Mouse (Mus musculus): Measurements from ENCODE around the gene Klf13. TPM values are rescaled to one million over a fixed set of nuclear protein-coding genes. Genes with fewer than 3 reads are reported as not detected.

Gene Klf13
- 95.1 and 134 TPM in 2 replicates for polyA plus RNA-seq (2015; fragmentation: Nextera tagmentation; extraction: Ambion mirVana)

DNA sequence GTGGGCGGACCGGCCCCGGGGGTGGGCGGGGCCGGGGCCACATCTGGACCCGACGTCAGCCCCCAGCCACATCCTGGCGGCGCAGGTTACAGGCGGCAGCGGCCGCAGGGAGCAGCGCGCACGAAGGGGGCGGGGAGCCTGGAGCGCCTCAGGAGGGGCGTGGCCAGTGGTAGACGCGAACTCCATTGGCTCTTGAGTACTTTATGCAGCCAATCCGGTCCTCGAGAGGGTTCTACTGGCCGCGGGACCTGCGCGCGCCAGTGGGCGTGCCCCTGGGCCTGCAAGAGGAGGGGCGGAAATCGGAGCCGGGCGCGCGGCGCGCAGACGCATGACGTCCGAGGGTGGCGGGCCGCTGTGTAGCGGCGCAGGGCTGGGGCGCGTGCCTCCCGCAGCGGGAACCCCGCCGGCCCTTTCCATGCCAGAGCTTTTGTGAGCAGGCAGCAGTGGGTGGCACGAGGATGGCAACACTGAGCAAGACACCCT, at the start of gene Klf13:
TSS of gene Klf13 (minus strand) at position 2 of the 483 bp plus-strand sequence.
- peak; percentile 100 for DNase-seq (ENCODE audit: low spot score)

- DNase-seq (ENCODE audit: low spot score): no peak
Measured at GRCm38 (mm10) chr7:63988391-63988790, 49.7 kb upstream of the Klf13 start.

- peak; percentile 92 for DNase-seq (ENCODE audit: low spot score)
Measured at GRCm38 (mm10) chr7:63986407-63987182, 47.9 kb upstream of the Klf13 start.

DNA sequence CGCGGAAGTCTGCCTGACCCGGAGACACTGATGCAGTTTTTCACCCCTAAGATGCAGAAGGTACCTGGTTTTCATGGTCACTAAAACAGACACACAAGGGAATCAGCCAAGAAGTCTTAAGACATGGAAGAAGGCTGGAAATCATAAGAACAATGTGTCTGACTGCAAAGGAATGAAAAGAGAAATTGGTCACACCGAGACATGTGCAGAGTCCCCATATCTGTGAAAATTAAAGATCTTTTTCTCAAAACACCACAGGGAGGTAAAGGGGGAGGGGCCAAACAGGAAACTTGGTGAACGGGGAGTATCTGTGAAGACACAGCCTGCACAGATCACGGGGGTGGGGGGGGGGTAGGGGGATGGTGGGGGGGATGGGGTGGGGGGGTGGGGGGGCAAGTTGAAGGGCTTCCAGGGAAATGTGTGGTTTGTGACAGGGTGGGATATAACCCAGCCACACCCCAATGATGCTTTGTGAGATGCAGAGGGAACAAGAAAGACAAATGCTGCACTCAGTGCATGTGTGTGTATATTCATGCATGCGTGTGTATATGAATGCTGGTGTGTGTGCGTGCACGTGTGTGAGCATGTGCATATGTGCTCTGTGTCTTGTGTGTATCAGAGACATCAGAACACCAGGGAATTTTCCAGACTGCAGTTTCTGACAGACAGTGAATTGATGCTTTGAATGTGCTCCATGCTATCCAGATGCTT, 47.1 kb upstream of the Klf13 start:
- peak; percentile 69 for DNase-seq (ENCODE audit: low spot score)

GRCm38 (mm10) chr7:63985266-63985665, 46.6 kb upstream of the Klf13 start:
- DNase-seq (ENCODE audit: low spot score): no peak

GRCm38 (mm10) chr7:63984329-63984728, 45.6 kb upstream of the Klf13 start:
- DNase-seq (ENCODE audit: low spot score): peak; percentile 90

DNA sequence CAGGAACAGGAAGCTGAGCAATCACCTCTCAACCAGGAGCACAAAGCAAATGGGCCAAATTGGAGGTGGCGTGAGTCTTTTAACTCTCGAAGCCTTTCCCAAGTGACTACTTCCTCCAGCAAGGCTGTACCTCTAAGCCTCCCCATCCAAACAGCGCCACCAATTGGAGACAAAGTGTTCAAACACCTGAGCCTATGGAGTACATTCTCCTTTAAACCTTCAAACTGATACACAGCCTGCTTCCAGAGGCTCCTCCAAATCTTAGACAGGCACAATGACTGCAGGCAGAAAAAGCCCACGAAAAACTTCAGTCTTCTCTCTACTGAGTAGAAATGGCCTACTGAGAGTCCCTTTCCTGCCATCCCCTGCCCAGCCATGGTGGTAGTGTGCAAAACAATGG, 38.9 kb upstream of the Klf13 start:
- no peak for DNase-seq (ENCODE audit: low spot score)

- DNase-seq (ENCODE audit: low spot score): no peak
Measured at GRCm38 (mm10) chr7:63970986-63971385, 32.3 kb upstream of the Klf13 start.

GRCm38 (mm10) chr7:63969941-63970340, 31.2 kb upstream of the Klf13 start:
- DNase-seq (ENCODE audit: low spot score): no peak

- DNase-seq (ENCODE audit: low spot score): peak; percentile 53
Measured at GRCm38 (mm10) chr7:63965635-63966418, 27.1 kb upstream of the Klf13 start.

DNA sequence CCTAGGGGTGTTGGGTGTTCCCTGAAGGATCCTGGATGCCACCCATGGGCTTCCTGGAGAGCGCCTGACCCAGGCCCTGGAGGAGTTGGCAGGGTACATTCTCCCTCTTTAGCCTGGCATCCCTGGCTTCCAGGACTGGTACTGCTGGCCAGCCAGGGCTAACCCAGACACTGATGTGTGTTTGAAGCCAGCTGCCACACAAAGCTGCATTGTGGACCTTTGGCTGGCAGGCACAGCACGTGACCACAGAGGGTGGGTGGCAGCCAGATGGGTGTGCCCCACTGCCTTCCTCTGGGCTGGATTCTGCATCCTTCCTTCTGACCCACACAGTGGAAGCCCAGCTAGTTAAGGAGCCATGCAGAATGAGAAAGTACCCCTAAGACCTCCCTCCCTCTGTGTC, 26.4 kb upstream of the Klf13 start:
- no peak for DNase-seq (ENCODE audit: low spot score)

DNA sequence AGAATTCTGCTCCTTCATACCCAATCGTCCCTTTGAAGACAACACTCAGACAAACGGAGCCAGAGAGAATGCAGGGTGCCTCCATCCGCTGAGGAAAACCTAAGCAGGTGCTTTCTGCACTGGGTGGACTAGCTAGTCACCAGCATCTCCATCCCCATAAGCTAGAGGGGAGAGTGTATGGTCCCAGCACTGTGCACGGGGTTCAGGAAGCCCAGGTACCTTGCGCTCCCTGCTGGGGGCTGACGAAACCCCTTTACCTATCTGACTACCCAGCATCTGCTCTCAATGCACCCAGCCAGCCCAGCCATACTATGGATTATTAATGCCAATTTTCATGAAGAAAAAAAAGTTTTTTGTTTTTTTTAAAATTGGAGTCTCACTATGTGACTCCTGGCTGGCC, 25.4 kb upstream of the Klf13 start:
- no peak for DNase-seq (ENCODE audit: low spot score)

GRCm38 (mm10) chr7:63963632-63964031, 24.9 kb upstream of the Klf13 start:
- no peak for DNase-seq (ENCODE audit: low spot score)

DNA sequence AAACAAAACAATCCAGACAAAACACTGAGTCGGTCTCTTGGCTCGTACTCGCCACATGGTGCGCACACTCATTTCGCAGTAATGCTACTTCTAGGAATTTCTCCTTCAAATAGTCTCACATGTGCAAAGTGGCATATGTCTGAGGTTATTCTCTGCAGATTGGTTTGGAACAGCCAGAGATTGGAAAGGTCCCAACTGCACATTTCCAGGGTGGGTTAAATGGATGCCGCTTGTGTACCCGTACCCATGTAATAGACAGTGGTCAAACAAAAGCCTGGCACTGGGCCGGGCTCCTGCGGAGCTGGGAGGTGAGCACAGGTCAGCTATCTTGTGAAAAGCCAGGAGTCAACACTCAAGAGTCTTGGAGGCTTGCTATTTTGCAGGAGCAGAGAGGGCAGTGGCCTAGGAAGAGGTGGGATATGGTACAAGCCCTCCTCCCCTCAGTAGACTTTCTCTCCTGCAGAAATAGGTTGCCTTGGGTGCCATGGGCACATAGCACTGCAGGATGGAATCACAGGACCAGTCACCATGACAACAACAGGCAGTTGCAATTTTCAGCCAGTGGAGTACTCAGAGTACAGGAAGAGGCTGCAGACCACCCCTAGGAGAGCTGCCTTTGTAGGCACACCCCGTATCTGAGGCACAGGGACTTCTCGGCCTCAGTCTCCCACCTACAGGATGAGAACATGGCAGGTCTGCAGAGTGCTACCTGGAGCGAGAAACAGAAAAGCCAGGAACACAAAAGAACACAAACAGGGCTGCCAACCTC, 19.3 kb upstream of the Klf13 start:
- DNase-seq (ENCODE audit: low spot score): no peak

DNA sequence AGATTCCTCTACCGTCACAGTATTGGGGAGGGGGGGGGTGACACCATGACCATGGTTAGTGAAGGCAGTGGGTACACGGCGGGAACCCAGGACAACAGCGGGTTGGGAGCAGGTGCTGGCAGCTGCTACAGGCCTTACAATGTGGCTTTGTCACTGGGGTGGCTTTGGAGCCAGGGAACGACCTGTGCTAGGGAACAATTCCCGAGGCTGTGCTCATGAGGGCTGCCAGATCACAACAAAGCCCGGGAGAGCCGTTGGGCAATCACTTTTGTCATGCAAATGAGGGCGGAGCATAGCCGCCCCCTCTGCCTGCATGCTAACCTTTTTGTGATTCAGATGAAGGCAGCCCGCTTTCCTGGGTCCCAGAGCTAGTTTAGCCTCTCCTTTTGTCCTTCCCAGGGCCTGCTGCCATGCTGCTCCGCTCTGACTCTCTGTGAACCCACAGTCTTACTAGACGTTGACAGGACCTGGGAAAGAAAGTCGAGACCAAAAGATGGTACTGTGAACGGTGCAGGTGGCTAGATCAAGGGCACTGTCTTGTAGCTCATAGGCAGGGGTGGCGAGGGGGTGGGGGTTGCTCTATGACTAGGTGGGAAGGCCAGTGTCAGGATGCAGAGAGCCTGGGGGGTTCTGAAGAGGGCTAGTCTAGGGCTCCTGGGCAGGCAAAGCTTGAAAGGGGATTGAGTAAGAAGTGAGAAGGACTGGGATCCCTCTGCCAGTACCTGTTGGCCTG, 18.4 kb upstream of the Klf13 start:
- peak; percentile 63 for DNase-seq (ENCODE audit: low spot score)

DNA sequence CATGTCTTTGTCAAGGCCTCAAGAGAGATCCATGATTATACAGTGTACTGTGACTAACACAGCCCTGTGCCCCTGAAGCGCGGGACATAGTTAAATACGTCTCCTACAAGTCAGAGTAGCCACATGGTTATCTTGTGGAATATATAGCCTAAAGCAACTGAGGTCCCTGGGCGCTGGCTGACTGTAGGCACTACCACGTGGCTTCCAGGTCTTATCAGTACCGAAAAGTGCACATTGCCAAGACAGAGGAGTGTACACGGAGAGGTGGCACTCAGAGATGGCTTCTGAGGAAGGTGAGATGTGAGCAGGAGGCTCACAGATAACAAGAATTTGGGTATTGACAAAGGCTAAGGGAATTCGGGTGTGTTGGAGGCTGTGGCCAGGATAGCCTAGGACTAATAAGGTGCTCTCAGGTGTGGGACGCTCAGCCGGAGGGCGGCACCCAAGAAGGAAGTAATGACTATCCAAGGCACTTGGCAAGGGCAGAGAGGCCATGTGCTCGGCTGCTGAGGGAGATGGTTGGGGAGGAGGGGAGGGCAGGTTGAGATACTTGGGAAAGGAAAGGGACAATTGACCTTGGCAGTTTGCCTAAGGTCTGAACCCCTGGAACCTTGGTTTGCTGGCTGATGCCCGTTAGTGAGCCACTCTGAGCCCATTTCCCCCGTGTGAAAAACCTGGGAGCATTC, 17.6 kb upstream of the Klf13 start:
- DNase-seq (ENCODE audit: low spot score): no peak

- DNase-seq (ENCODE audit: low spot score): no peak
Measured at GRCm38 (mm10) chr7:63955440-63955839, 16.7 kb upstream of the Klf13 start.

GRCm38 (mm10) chr7:63952077-63952898, 13.6 kb upstream of the Klf13 start:
- no peak for DNase-seq (ENCODE audit: low spot score)

All from thymus, postnatal 0 days (tissue).